Mouse (Mus musculus): ENCODE measurements around the gene Slc9a8.

DNA sequence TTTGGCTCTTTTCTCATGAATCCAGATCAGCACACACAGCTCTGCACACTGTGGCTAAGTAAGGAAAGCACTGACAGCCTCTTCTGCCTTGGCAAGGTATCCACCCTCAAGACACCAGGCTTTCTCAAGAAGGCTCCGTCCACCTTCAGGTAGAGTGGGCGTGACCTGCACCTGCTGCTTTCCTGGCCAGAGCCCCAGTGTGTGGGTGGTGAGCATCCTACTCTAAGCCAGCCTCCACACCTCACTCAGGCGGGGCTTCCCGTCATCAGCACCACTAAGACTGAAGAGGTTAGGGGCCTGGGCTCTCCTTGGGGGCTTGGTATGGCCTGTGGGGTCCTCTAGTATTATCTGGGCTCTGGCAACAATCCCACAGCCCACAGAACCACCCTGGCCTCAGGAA is 65.1 kb downstream of the Slc9a8 start:
- no peak for TF ChIP-seq CTCF (IDR thresholded peaks at IDR 0.05; ENCODE audit: low read depth, low read length)
- TF ChIP-seq POLR2A (IDR thresholded peaks at IDR 0.05; ENCODE audit: extremely low read depth, insufficient read depth, low read length): no peak

All from liver, adult 2 months (tissue).